Mouse (Mus musculus) heart, embryonic 16.5 days (tissue): ENCODE data around the gene Slc24a3. TPM values are rescaled to one million over a fixed set of nuclear protein-coding genes. Genes with fewer than 3 reads are reported as not detected.

ENCODE experiments used
- ATAC-seq: fragments of 200-750 bp; cut with Nextera tagmentation; replicated peaks from 2 replicates; pipeline ENCODE4 v1.8.0; 2017; ENCODE audit warnings: moderate number of reproducible peaks; ENCODE audit not compliant: insufficient read depth, low FRiP score; ENCODE audit errors: extremely low read depth
- H3K27ac ChIP-seq: fragments of 300-500 bp; sonication (generic); 2 replicates; pipeline ENCODE4 v1.5.1; 2014; ENCODE audit warnings: mild to moderate bottlenecking, low read length, control low read depth, moderate library complexity
- H3K27me3 ChIP-seq: fragments of 300-500 bp; sonication (generic); 2 replicates; pipeline ENCODE4 v1.6.1; 2014; ENCODE audit warnings: low read length, mixed read lengths; ENCODE audit not compliant: control insufficient read depth, insufficient read depth
- H3K36me3 ChIP-seq: fragments of 300-500 bp; sonication (generic); 2 replicates; pipeline ENCODE4 v1.6.1; 2014; ENCODE audit not compliant: control insufficient read depth, insufficient read depth
- H3K4me1 ChIP-seq: fragments of 300-500 bp; sonication (generic); 2 replicates; pipeline ENCODE4 v1.6.1; 2014; ENCODE audit warnings: low read length, mixed read lengths; ENCODE audit not compliant: control insufficient read depth, insufficient read depth
- H3K4me2 ChIP-seq: fragments of 300-500 bp; sonication (generic); 2 replicates; pipeline ENCODE4 v1.6.1; 2014; ENCODE audit warnings: low read depth, mild to moderate bottlenecking, control low read depth, low read length
- H3K4me3 ChIP-seq: fragments of 300-500 bp; sonication (generic); 2 replicates; pipeline ENCODE4 v1.5.1; 2014; ENCODE audit warnings: mild to moderate bottlenecking, control low read depth, low read length
- H3K9ac ChIP-seq: fragments of 300-500 bp; sonication (generic); 2 replicates; pipeline ENCODE4 v1.6.1; 2014; ENCODE audit warnings: low read length, control low read depth
- H3K9me3 ChIP-seq: fragments of 300-500 bp; sonication (generic); replicated peaks from 2 replicates; pipeline ENCODE4 v1.6.1; 2016; ENCODE audit warnings: low read length; ENCODE audit not compliant: control insufficient read depth
- WGBS: fragments of 180-500 bp; shearing (Covaris S2); extraction: QIAGEN DNeasy Blood & Tissue Kit; methylation state at CpG from one replicate; pipeline ENCODE4 v1.1.7; 2014; 5-methylcytosine and 5-hydroxymethylcytosine counted together
- polyA plus RNA-seq: library from polyadenylated mRNA; unstranded; fragments of >200 nt; fragmentation: Nextera tagmentation; extraction: Ambion mirVana; gene quantifications from 2 replicates; pipeline ENCODE4 v1.2.1, GENCODE M21; 2015

Slc24a3 gene
- polyA plus RNA-seq, 1 experiment from 2014 or later = 0.83 TPM

GRCm38 (mm10) chr2:145164086-145164485 is 3.5 kb upstream of the Slc24a3 start:
- WGBS = 74% methylated on average over 5 of the region's 5 CpGs
- no peak for ATAC-seq
- H3K4me1 ChIP-seq = peaks cover 3% of the 10 kb centered on the region; the same call in 1 of the 2 replicates
- no peaks in the 10 kb centered on the region for H3K36me3 ChIP-seq
- H3K4me3 ChIP-seq = no peak overlapping the region
- H3K4me2 ChIP-seq = no peak overlapping the region
- no peak overlapping the region for H3K27ac ChIP-seq
- no peak overlapping the region for H3K9ac ChIP-seq
- H3K27me3 ChIP-seq = no peaks in the 10 kb centered on the region
- no peaks in the 10 kb centered on the region for H3K9me3 ChIP-seq

GRCm38 (mm10) chr2:145164562-145164961 is 3.0 kb upstream of the Slc24a3 start:
- H3K27me3 ChIP-seq = 0 out of 2 replicates have a peak, but pooled peaks cover 2% of the 10 kb centered on the region
- ATAC-seq = no peak
- H3K4me3 ChIP-seq = no peak overlapping the region
- H3K9ac ChIP-seq = no peak overlapping the region
- no peak overlapping the region for H3K27ac ChIP-seq
- H3K36me3 ChIP-seq = no peaks in the 10 kb centered on the region
- WGBS = 27% methylated on average over 4 of the region's 4 CpGs
- H3K4me1 ChIP-seq = peaks cover 3% of the 10 kb centered on the region; the same call in 1 of the 2 replicates
- no peaks in the 10 kb centered on the region for H3K9me3 ChIP-seq
- H3K4me2 ChIP-seq = no peak overlapping the region

- Histone ChIP-seq H3K27ac (no peak overlapping the region), H3K4me3 (no peak overlapping the region), H3K9ac (no peak overlapping the region), H3K27me3 (peaks cover 4% of the 10 kb centered on the region; the same call in 1 of the 2 replicates), H3K9me3 (no peaks in the 10 kb centered on the region), H3K4me2 (no peak overlapping the region), H3K4me1 (peaks cover 3% of the 10 kb centered on the region; the same call in 1 of the 2 replicates), H3K36me3 (no peaks in the 10 kb centered on the region)
- no peak for ATAC-seq
- 73% methylated on average over 3 of the region's 3 CpGs for WGBS
Measured at GRCm38 (mm10) chr2:145165076-145165475, 2.5 kb upstream of the Slc24a3 start.

- peaks cover 4% of the 10 kb centered on the region; the same call in 1 of the 2 replicates for H3K27me3 ChIP-seq
- peaks cover 3% of the 10 kb centered on the region; the same call in 1 of the 2 replicates for H3K4me1 ChIP-seq
- H3K27ac ChIP-seq = no peak overlapping the region
- ATAC-seq = no peak
- no peak overlapping the region for H3K4me2 ChIP-seq
- no peak overlapping the region for H3K9ac ChIP-seq
- no peaks in the 10 kb centered on the region for H3K36me3 ChIP-seq
- 72% methylated on average over 6 of the region's 6 CpGs for WGBS
- H3K9me3 ChIP-seq = no peaks in the 10 kb centered on the region
- H3K4me3 ChIP-seq = no peak overlapping the region
Measured at GRCm38 (mm10) chr2:145165854-145166253, 1.7 kb upstream of the Slc24a3 start.

GRCm38 (mm10) chr2:145167051-145167663 is 397 bp upstream of the Slc24a3 start:
- Histone ChIP-seq H3K27me3 (peaks cover 4% of the 10 kb centered on the region; the same call in 1 of the 2 replicates), H3K36me3 (no peaks in the 10 kb centered on the region), H3K4me1 (peaks cover 3% of the 10 kb centered on the region; the same call in 1 of the 2 replicates), H3K9ac (peak overlapping the region; percentile 80), H3K9me3 (no peaks in the 10 kb centered on the region), H3K27ac (peak overlapping the region; percentile 67), H3K4me3 (peak overlapping the region; percentile 80), H3K4me2 (peak overlapping the region; percentile 98)
- peak; percentile 55 for ATAC-seq
- WGBS = under 1% methylated on average over 37 of the region's 38 CpGs

- 9% methylated on average over 10 of the region's 10 CpGs for WGBS
- no peak for ATAC-seq
- H3K27ac ChIP-seq = peak overlapping the region; percentile 67; the same call in 1 of the 2 replicates
Measured at GRCm38 (mm10) chr2:145168405-145168971, 934 bp downstream of the Slc24a3 start.

GRCm38 (mm10) chr2:145172978-145173655 is 5.6 kb downstream of the Slc24a3 start:
- Histone ChIP-seq H3K27ac (no peak overlapping the region), H3K4me2 (no peak overlapping the region), H3K4me3 (no peak overlapping the region), H3K4me1 (peaks cover 3% of the 10 kb centered on the region; the same call in 1 of the 2 replicates), H3K36me3 (no peaks in the 10 kb centered on the region), H3K27me3 (peaks cover 4% of the 10 kb centered on the region; the same call in 1 of the 2 replicates), H3K9ac (no peak overlapping the region), H3K9me3 (no peaks in the 10 kb centered on the region)
- WGBS = 75% methylated on average over 4 of the region's 4 CpGs
- ATAC-seq = no peak

More at GRCm38 (mm10) chr2:145168405-145168971, 934 bp downstream of the Slc24a3 start:
- H3K9ac ChIP-seq = peak overlapping the region; percentile 80
- peaks cover 3% of the 10 kb centered on the region; the same call in 1 of the 2 replicates for H3K4me1 ChIP-seq
- no peaks in the 10 kb centered on the region for H3K9me3 ChIP-seq
- peaks cover 4% of the 10 kb centered on the region; the same call in 1 of the 2 replicates for H3K27me3 ChIP-seq
- H3K36me3 ChIP-seq = no peaks in the 10 kb centered on the region
- H3K4me2 ChIP-seq = peak overlapping the region; percentile 98
- peak overlapping the region; percentile 80 for H3K4me3 ChIP-seq

GRCm38 (mm10) chr2:145175036-145175435 is 7.5 kb downstream of the Slc24a3 start:
- H3K36me3 ChIP-seq = no peaks in the 10 kb centered on the region
- ATAC-seq = no peak
- no peaks in the 10 kb centered on the region for H3K4me1 ChIP-seq
- H3K27me3 ChIP-seq = no peaks in the 10 kb centered on the region
- no peak overlapping the region for H3K27ac ChIP-seq
- WGBS = 89% methylated on average over 7 of the region's 7 CpGs
- no peak overlapping the region for H3K4me3 ChIP-seq
- H3K9ac ChIP-seq = no peak overlapping the region
- H3K9me3 ChIP-seq = no peaks in the 10 kb centered on the region
- H3K4me2 ChIP-seq = no peak overlapping the region

GRCm38 (mm10) chr2:145182410-145182809 is 14.9 kb downstream of the Slc24a3 start:
- no peak for ATAC-seq
- 77% methylated on average over 8 of the region's 8 CpGs for WGBS
- no peak overlapping the region for H3K4me3 ChIP-seq
- H3K36me3 ChIP-seq = no peaks in the 10 kb centered on the region
- no peaks in the 10 kb centered on the region for H3K4me1 ChIP-seq
- no peak overlapping the region for H3K4me2 ChIP-seq
- no peak overlapping the region for H3K27ac ChIP-seq
- no peak overlapping the region for H3K9ac ChIP-seq
- no peaks in the 10 kb centered on the region for H3K27me3 ChIP-seq
- H3K9me3 ChIP-seq = no peaks in the 10 kb centered on the region
